Mouse (Mus musculus): ENCODE data around the gene Pak2. TPM values are rescaled to one million over a fixed set of nuclear protein-coding genes. Genes with fewer than 3 reads are reported as not detected.
"Not testable (repeated sequence)": the region's sequence is repeated elsewhere in the genome, so short reads cannot be mapped to it uniquely, and the experiment has no call there.

The Pak2 gene
- polyA plus RNA-seq, 1 experiment from 2014 or later: 42.6 TPM

- Histone ChIP-seq H3K9me3 (replicated peaks; ENCODE audit: control insufficient read depth, low read length) (no peaks in the 10 kb centered on the region), H3K4me1 (ENCODE audit: control insufficient read depth, insufficient read depth, low read length) (no peaks in the 10 kb centered on the region), H3K27ac (replicated peaks; ENCODE audit: low read depth, low read length) (peak overlapping the region; percentile 93), H3K36me3 (replicated peaks; ENCODE audit: control insufficient read depth, insufficient read depth, low read depth, low read length) (no peaks in the 10 kb centered on the region), H3K27me3 (ENCODE audit: control insufficient read depth, insufficient read depth, low read length) (no peaks in the 10 kb centered on the region), H3K4me2 (ENCODE audit: low read depth, low read length) (peak overlapping the region; percentile 62), H3K4me3 (ENCODE audit: low read depth, low read length) (peak overlapping the region; percentile 93), H3K9ac (replicated peaks; ENCODE audit: low read length) (peak overlapping the region; percentile 98)
- ATAC-seq (replicated peaks; ENCODE audit: insufficient number of reproducible peaks, low FRiP score, low TSS enrichment, low read depth) (peak; percentile 61; the same call in 1 of the 2 replicates), DNase-seq (ENCODE audit: low spot score) (peak; percentile 69)
- under 1% methylated on average over 30 of the region's 30 CpGs for WGBS
Observed at GRCm38 (mm10) chr16:32078408-32078990, 643 bp downstream of the Pak2 start.

GRCm38 (mm10) chr16:32077648-32078407, 1.3 kb downstream of the Pak2 start:
- Histone ChIP-seq H3K4me1 (ENCODE audit: control insufficient read depth, insufficient read depth, low read length) (no peaks in the 10 kb centered on the region), H3K27ac (replicated peaks; ENCODE audit: low read depth, low read length) (peak overlapping the region; percentile 93; the same call in 1 of the 2 replicates), H3K9ac (replicated peaks; ENCODE audit: low read length) (peak overlapping the region; percentile 98), H3K4me3 (ENCODE audit: low read depth, low read length) (peak overlapping the region; percentile 93), H3K9me3 (replicated peaks; ENCODE audit: control insufficient read depth, low read length) (no peaks in the 10 kb centered on the region), H3K4me2 (ENCODE audit: low read depth, low read length) (peak overlapping the region; percentile 62), H3K27me3 (ENCODE audit: control insufficient read depth, insufficient read depth, low read length) (no peaks in the 10 kb centered on the region), H3K36me3 (replicated peaks; ENCODE audit: control insufficient read depth, insufficient read depth, low read depth, low read length) (no peaks in the 10 kb centered on the region)
- 13% methylated on average over 13 of the region's 13 CpGs for WGBS
- ATAC-seq (replicated peaks; ENCODE audit: insufficient number of reproducible peaks, low FRiP score, low TSS enrichment, low read depth) (no peak), DNase-seq (ENCODE audit: low spot score) (no peak)

GRCm38 (mm10) chr16:32076406-32076805, 2.7 kb downstream of the Pak2 start:
- H3K27me3 ChIP-seq (ENCODE audit: control insufficient read depth, insufficient read depth, low read length): no peaks in the 10 kb centered on the region
- no peak overlapping the region for H3K4me2 ChIP-seq (ENCODE audit: low read depth, low read length)
- DNase-seq (ENCODE audit: low spot score) (no peak), ATAC-seq (replicated peaks; ENCODE audit: insufficient number of reproducible peaks, low FRiP score, low TSS enrichment, low read depth) (no peak)
- WGBS: 84% methylated on average over 3 of the region's 3 CpGs
- no peak overlapping the region for H3K9ac ChIP-seq (replicated peaks; ENCODE audit: low read length)
- no peak overlapping the region for H3K27ac ChIP-seq (replicated peaks; ENCODE audit: low read depth, low read length)
- H3K9me3 ChIP-seq (replicated peaks; ENCODE audit: control insufficient read depth, low read length): no peaks in the 10 kb centered on the region
- H3K4me3 ChIP-seq (ENCODE audit: low read depth, low read length): no peak overlapping the region
- no peaks in the 10 kb centered on the region for H3K4me1 ChIP-seq (ENCODE audit: control insufficient read depth, insufficient read depth, low read length)
- no peaks in the 10 kb centered on the region for H3K36me3 ChIP-seq (replicated peaks; ENCODE audit: control insufficient read depth, insufficient read depth, low read depth, low read length)

GRCm38 (mm10) chr16:32075762-32076161, 3.4 kb downstream of the Pak2 start:
- ATAC-seq (replicated peaks; ENCODE audit: insufficient number of reproducible peaks, low FRiP score, low TSS enrichment, low read depth): no peak
- Histone ChIP-seq H3K27ac (replicated peaks; ENCODE audit: low read depth, low read length) (no peak overlapping the region), H3K27me3 (ENCODE audit: control insufficient read depth, insufficient read depth, low read length) (no peaks in the 10 kb centered on the region), H3K9ac (replicated peaks; ENCODE audit: low read length) (no peak overlapping the region), H3K4me2 (ENCODE audit: low read depth, low read length) (no peak overlapping the region), H3K4me3 (ENCODE audit: low read depth, low read length) (no peak overlapping the region), H3K9me3 (replicated peaks; ENCODE audit: control insufficient read depth, low read length) (no peaks in the 10 kb centered on the region), H3K36me3 (replicated peaks; ENCODE audit: control insufficient read depth, insufficient read depth, low read depth, low read length) (no peaks in the 10 kb centered on the region), H3K4me1 (ENCODE audit: control insufficient read depth, insufficient read depth, low read length) (no peaks in the 10 kb centered on the region)
- no peak for DNase-seq (ENCODE audit: low spot score)
- WGBS: 45% methylated on average over 1 of the region's 1 CpGs

GRCm38 (mm10) chr16:32070070-32070469, 9.1 kb downstream of the Pak2 start:
- H3K9me3 ChIP-seq (replicated peaks; ENCODE audit: control insufficient read depth, low read length); H3K27me3 ChIP-seq (ENCODE audit: control insufficient read depth, insufficient read depth, low read length); H3K4me3 ChIP-seq (ENCODE audit: low read depth, low read length); H3K27ac ChIP-seq (replicated peaks; ENCODE audit: low read depth, low read length); H3K4me1 ChIP-seq (ENCODE audit: control insufficient read depth, insufficient read depth, low read length); ATAC-seq (replicated peaks; ENCODE audit: insufficient number of reproducible peaks, low FRiP score, low TSS enrichment, low read depth); H3K4me2 ChIP-seq (ENCODE audit: low read depth, low read length); H3K36me3 ChIP-seq (replicated peaks; ENCODE audit: control insufficient read depth, insufficient read depth, low read depth, low read length); DNase-seq (ENCODE audit: low spot score); H3K9ac ChIP-seq (replicated peaks; ENCODE audit: low read length): not testable (repeated sequence)
- WGBS: 72% methylated on average over 4 of the region's 4 CpGs

GRCm38 (mm10) chr16:32068389-32069300, 10.5 kb downstream of the Pak2 start:
- H3K4me2 ChIP-seq (ENCODE audit: low read depth, low read length): no peak overlapping the region
- no peak for ATAC-seq (replicated peaks; ENCODE audit: insufficient number of reproducible peaks, low FRiP score, low TSS enrichment, low read depth)
- no peak overlapping the region for H3K4me3 ChIP-seq (ENCODE audit: low read depth, low read length)
- H3K4me1 ChIP-seq (ENCODE audit: control insufficient read depth, insufficient read depth, low read length): no peaks in the 10 kb centered on the region
- H3K27me3 ChIP-seq (ENCODE audit: control insufficient read depth, insufficient read depth, low read length): no peaks in the 10 kb centered on the region
- no peaks in the 10 kb centered on the region for H3K9me3 ChIP-seq (replicated peaks; ENCODE audit: control insufficient read depth, low read length)
- H3K36me3 ChIP-seq (replicated peaks; ENCODE audit: control insufficient read depth, insufficient read depth, low read depth, low read length): no peaks in the 10 kb centered on the region
- no peak overlapping the region for H3K27ac ChIP-seq (replicated peaks; ENCODE audit: low read depth, low read length)
- H3K9ac ChIP-seq (replicated peaks; ENCODE audit: low read length): no peak overlapping the region
- no peak for DNase-seq (ENCODE audit: low spot score)
- 86% methylated on average over 12 of the region's 12 CpGs for WGBS

GRCm38 (mm10) chr16:32066899-32067298, 12.2 kb downstream of the Pak2 start:
- no peak overlapping the region for H3K27ac ChIP-seq (replicated peaks; ENCODE audit: low read depth, low read length)
- H3K4me3 ChIP-seq (ENCODE audit: low read depth, low read length): no peak overlapping the region
- no peaks in the 10 kb centered on the region for H3K27me3 ChIP-seq (ENCODE audit: control insufficient read depth, insufficient read depth, low read length)
- H3K9ac ChIP-seq (replicated peaks; ENCODE audit: low read length): no peak overlapping the region
- no peak overlapping the region for H3K4me2 ChIP-seq (ENCODE audit: low read depth, low read length)
- no peaks in the 10 kb centered on the region for H3K9me3 ChIP-seq (replicated peaks; ENCODE audit: control insufficient read depth, low read length)
- whole genome bisulfite sequencing: 93% methylated on average over 1 of the region's 1 CpGs
- no peaks in the 10 kb centered on the region for H3K4me1 ChIP-seq (ENCODE audit: control insufficient read depth, insufficient read depth, low read length)
- no peaks in the 10 kb centered on the region for H3K36me3 ChIP-seq (replicated peaks; ENCODE audit: control insufficient read depth, insufficient read depth, low read depth, low read length)
- DNase-seq (ENCODE audit: low spot score): no peak
- no peak for ATAC-seq (replicated peaks; ENCODE audit: insufficient number of reproducible peaks, low FRiP score, low TSS enrichment, low read depth)
